ENCODE assay signal across 10 mouse cellular contexts in genomic region chr13:53202439-53202830, GRCm38 (mm10).
DNase-seq lines count a peak whose midpoint lies in the region; ATAC-seq lines count a peak whose summit lies in the region.
"Had no signal": no experiment of that assay in that cellular context is flagged by ENCODE, and none has a peak within 500 bp of the region (broad histone marks: within the 10 kb centered on the region; RNA-seq: fewer than 3 reads in every experiment).

No protein-coding gene starts in this region.

- H3K9me3 ChIP-seq in forebrain, embryonic 10.5 days: no peaks in the 10 kb centered on the region
- H3K9me3 ChIP-seq in forebrain, embryonic 14.5 days (replicated peaks; ENCODE audit: control insufficient read depth, low read length): no peaks in the 10 kb centered on the region
- no peaks in the 10 kb centered on the region for H3K9me3 ChIP-seq in kidney, embryonic 14.5 days (ENCODE audit: control insufficient read depth, low read length)

- no peak for DNase-seq in forebrain, embryonic 10.5 days (ENCODE audit: extremely low spot score, low spot score)
- no peak for DNase-seq in forebrain, embryonic 14.5 days (ENCODE audit: low spot score)
- no peak for DNase-seq in kidney, postnatal 36 days
- peak; percentile 15 for DNase-seq in right cerebral cortex, adult 18-20 months
- DNase-seq in right cerebral cortex, postnatal 4 days: no peak
- no peak for DNase-seq in spleen, adult 12 weeks (ENCODE audit: low spot score)
- no peak for DNase-seq in retina, embryonic 14.5 days (ENCODE audit: low spot score)
- DNase-seq: cerebellum, adult 2 months had no signal

- H3K4me3 ChIP-seq in forebrain, embryonic 10.5 days: no peak overlapping the region
- H3K4me3 ChIP-seq in forebrain, embryonic 14.5 days (ENCODE audit: low read depth, low read length): no peak overlapping the region
- H3K4me3 ChIP-seq in kidney, embryonic 14.5 days (ENCODE audit: low read length): no peak overlapping the region

- H3K27me3 ChIP-seq in forebrain, embryonic 10.5 days (ENCODE audit: poor library complexity, severe bottlenecking): no peaks in the 10 kb centered on the region
- H3K27me3 ChIP-seq in forebrain, embryonic 14.5 days (replicated peaks; ENCODE audit: control insufficient read depth, insufficient read depth, low read length): no peaks in the 10 kb centered on the region
- no peaks in the 10 kb centered on the region; the same call in 1 of the 2 replicates for H3K27me3 ChIP-seq in kidney, embryonic 14.5 days (ENCODE audit: control insufficient read depth, insufficient read depth, low read length)

- no peak overlapping the region for H3K9ac ChIP-seq in forebrain, embryonic 14.5 days (ENCODE audit: low read length)
- H3K9ac ChIP-seq in kidney, embryonic 14.5 days (ENCODE audit: low read depth, low read length): no peak overlapping the region

- peaks cover 77% of the 10 kb centered on the region for H3K4me1 ChIP-seq in forebrain, embryonic 10.5 days
- peaks cover 14% of the 10 kb centered on the region for H3K4me1 ChIP-seq in forebrain, embryonic 14.5 days (ENCODE audit: control insufficient read depth, insufficient read depth, low read length)
- peaks cover 32% of the 10 kb centered on the region for H3K4me1 ChIP-seq in kidney, embryonic 14.5 days (ENCODE audit: control insufficient read depth, insufficient read depth, low read length)

- H3K36me3 ChIP-seq in forebrain, embryonic 10.5 days (replicated peaks): no peaks in the 10 kb centered on the region
- H3K36me3 ChIP-seq in forebrain, embryonic 14.5 days (ENCODE audit: control insufficient read depth, insufficient read depth, low read length): no peaks in the 10 kb centered on the region
- H3K36me3 ChIP-seq in kidney, embryonic 14.5 days (ENCODE audit: control insufficient read depth, insufficient read depth, low read length): no peaks in the 10 kb centered on the region
- H3K36me3 ChIP-seq: G1E had no signal

- no peak overlapping the region for H3K4me2 ChIP-seq in forebrain, embryonic 14.5 days (ENCODE audit: low read length)
- no peak overlapping the region for H3K4me2 ChIP-seq in kidney, embryonic 14.5 days (replicated peaks; ENCODE audit: low read depth, low read length)

- no peak for ATAC-seq in forebrain, embryonic 14.5 days
- ATAC-seq in kidney, embryonic 14.5 days (ENCODE audit: low FRiP score, low TSS enrichment): no peak

- peak overlapping the region; percentile 81 for H3K27ac ChIP-seq in forebrain, embryonic 10.5 days
- H3K27ac ChIP-seq in forebrain, embryonic 14.5 days (ENCODE audit: low read depth, low read length): no peak overlapping the region
- peak overlapping the region; percentile 53 for H3K27ac ChIP-seq in kidney, embryonic 14.5 days (ENCODE audit: low read depth, low read length)

- 71% methylated on average over 5 of the region's 5 CpGs for WGBS in forebrain, embryonic 10.5 days
- WGBS in forebrain, embryonic 14.5 days: 70% methylated on average over 5 of the region's 5 CpGs
- WGBS in kidney, embryonic 14.5 days: 66% methylated on average over 5 of the region's 5 CpGs
